Mouse (Mus musculus): ENCODE measurements around the gene Chchd1.

The Chchd1 gene

GRCm38 (mm10) chr14:20702741-20703381 is at the start of gene Chchd1:
Chchd1 (plus strand) TSS chr14:20703006.
- DNase-seq (ENCODE audit: low read depth, low spot score) = peak; percentile 75

GRCm38 (mm10) chr14:20654690-20655421 is 48.0 kb upstream of the Chchd1 start:
- DNase-seq (ENCODE audit: low read depth, low spot score) = no peak

- no peak for DNase-seq (ENCODE audit: low read depth, low spot score)
These were observed 47.1 kb upstream of the Chchd1 start for GRCm38 (mm10) chr14:20655731-20656130.

GRCm38 (mm10) chr14:20656361-20656760 is 46.4 kb upstream of the Chchd1 start, which contains the start of gene Myoz1:
Myoz1 (minus strand) TSS chr14:20656540.
- no peak for DNase-seq (ENCODE audit: low read depth, low spot score)

GRCm38 (mm10) chr14:20658326-20658725 is 44.5 kb upstream of the Chchd1 start:
- DNase-seq (ENCODE audit: low read depth, low spot score) = no peak

- DNase-seq (ENCODE audit: low read depth, low spot score) = no peak
These were observed 43.9 kb upstream of the Chchd1 start for GRCm38 (mm10) chr14:20658902-20659301.

- DNase-seq (ENCODE audit: low read depth, low spot score) = no peak
These were observed 43.1 kb upstream of the Chchd1 start for GRCm38 (mm10) chr14:20659687-20660086.

- peak; percentile 91 for DNase-seq (ENCODE audit: low read depth, low spot score)
These were observed 41.8 kb upstream of the Chchd1 start for GRCm38 (mm10) chr14:20660827-20661660.

GRCm38 (mm10) chr14:20661661-20662331 is 41.0 kb upstream of the Chchd1 start:
- no peak for DNase-seq (ENCODE audit: low read depth, low spot score)

GRCm38 (mm10) chr14:20662740-20663139 is 40.1 kb upstream of the Chchd1 start:
- no peak for DNase-seq (ENCODE audit: low read depth, low spot score)

- no peak for DNase-seq (ENCODE audit: low read depth, low spot score)
These were observed 39.2 kb upstream of the Chchd1 start for GRCm38 (mm10) chr14:20663601-20664000.

- DNase-seq (ENCODE audit: low read depth, low spot score) = no peak
These were observed 38.4 kb upstream of the Chchd1 start for GRCm38 (mm10) chr14:20664436-20664835.

- no peak for DNase-seq (ENCODE audit: low read depth, low spot score)
These were observed 35.3 kb upstream of the Chchd1 start for GRCm38 (mm10) chr14:20667469-20667868.

- no peak for DNase-seq (ENCODE audit: low read depth, low spot score)
These were observed 34.5 kb upstream of the Chchd1 start, which contains the start of gene Synpo2l for GRCm38 (mm10) chr14:20668154-20668810. Synpo2l (minus strand) TSS chr14:20668354.

GRCm38 (mm10) chr14:20672990-20673389 is 29.8 kb upstream of the Chchd1 start:
- DNase-seq (ENCODE audit: low read depth, low spot score) = no peak

- DNase-seq (ENCODE audit: low read depth, low spot score) = no peak
These were observed 29.1 kb upstream of the Chchd1 start for GRCm38 (mm10) chr14:20673735-20674063.

GRCm38 (mm10) chr14:20674064-20674833 is 28.6 kb upstream of the Chchd1 start, which contains the start of gene Sec24c:
Sec24c (plus strand) TSS chr14:20674308.
- DNase-seq (ENCODE audit: low read depth, low spot score) = peak; percentile 99

- no peak for DNase-seq (ENCODE audit: low read depth, low spot score)
These were observed 24.9 kb upstream of the Chchd1 start for GRCm38 (mm10) chr14:20677906-20678305.

GRCm38 (mm10) chr14:20681742-20682141 is 21.1 kb upstream of the Chchd1 start:
- no peak for DNase-seq (ENCODE audit: low read depth, low spot score)

- DNase-seq (ENCODE audit: low read depth, low spot score) = no peak
These were observed 20.3 kb upstream of the Chchd1 start for GRCm38 (mm10) chr14:20682498-20682897.
